Mouse (Mus musculus): ENCODE results near the gene Tap2. TPM values are rescaled to one million over a fixed set of nuclear protein-coding genes. Genes with fewer than 3 reads are reported as not detected.
"Not testable (repeated sequence)": the region's sequence is repeated elsewhere in the genome, so short reads cannot be mapped to it uniquely, and the experiment has no call there.

Tap2 gene
- polyA plus RNA-seq, 1 experiment, result 18.8 TPM

DNA sequence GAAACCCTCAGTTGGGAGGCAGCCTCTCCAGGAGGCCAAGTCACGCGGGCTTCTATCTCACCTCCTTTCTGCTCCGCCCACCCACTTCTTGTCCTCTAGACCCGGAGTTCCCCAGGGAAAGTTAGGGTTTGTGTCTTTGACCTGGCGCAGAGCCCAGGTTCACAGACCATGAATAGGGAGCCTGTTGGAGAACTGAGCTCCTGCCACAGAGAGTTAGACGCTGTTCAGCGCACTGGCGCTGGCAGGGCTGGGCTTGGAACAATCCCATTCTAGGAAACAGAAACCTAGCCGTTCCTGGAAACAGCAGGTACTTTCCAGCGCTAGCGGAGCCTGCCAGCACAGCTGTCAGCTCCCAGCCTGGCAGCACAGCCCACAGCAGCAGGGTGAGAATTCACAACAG, 15.3 kb downstream of the Tap2 start:
- Histone ChIP-seq H3K9ac (ENCODE audit: low read depth, poor library complexity, severe bottlenecking) (no peak overlapping the region), H3K36me3 (ENCODE audit: control insufficient read depth, insufficient read depth, low read length, poor library complexity, severe bottlenecking) (no peaks in the 10 kb centered on the region), H3K27ac (ENCODE audit: insufficient read depth, low read length) (no peak overlapping the region), H3K27me3 (ENCODE audit: control insufficient read depth, insufficient read depth, low read length, poor library complexity, severe bottlenecking) (no peaks in the 10 kb centered on the region), H3K4me1 (ENCODE audit: control insufficient read depth, insufficient read depth, low read length) (no peaks in the 10 kb centered on the region), H3K9me3 (replicated peaks; ENCODE audit: control insufficient read depth, insufficient read depth, low read length, poor library complexity, severe bottlenecking) (peaks cover 16% of the 10 kb centered on the region), H3K4me3 (ENCODE audit: low read depth, low read length) (no peak overlapping the region)
- no peak for TF ChIP-seq EP300 (IDR thresholded peaks at IDR 0.05; ENCODE audit: insufficient read depth, low read depth, low read length)
- no peak for TF ChIP-seq POLR2A (IDR thresholded peaks at IDR 0.05; ENCODE audit: insufficient read depth, low read length)
- TF ChIP-seq CTCF (IDR thresholded peaks at IDR 0.05; ENCODE audit: low read depth, low read length), result no peak

DNA sequence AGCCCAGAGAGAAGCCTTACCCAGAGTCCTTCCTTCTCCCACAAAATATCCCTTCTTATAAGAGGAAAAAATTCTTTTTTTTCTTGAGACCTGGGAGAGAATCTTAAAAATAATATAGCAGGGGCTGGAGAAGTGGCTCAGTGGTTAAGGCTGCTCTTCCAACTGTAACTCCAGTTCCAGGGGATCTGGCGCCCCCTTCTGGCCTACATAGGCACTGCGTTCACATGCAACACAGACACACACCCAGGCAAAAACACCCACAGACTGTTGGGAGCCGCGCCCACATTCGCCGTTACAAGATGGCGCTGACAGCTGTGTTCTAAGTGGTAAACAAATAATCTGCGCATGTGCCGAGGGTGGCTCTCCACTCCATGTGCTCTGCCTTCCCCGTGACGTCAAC, 15.8 kb downstream of the Tap2 start:
- not testable (repeated sequence) for H3K27ac ChIP-seq (ENCODE audit: insufficient read depth, low read length); H3K9ac ChIP-seq (ENCODE audit: low read depth, poor library complexity, severe bottlenecking); H3K4me3 ChIP-seq (ENCODE audit: low read depth, low read length); H3K27me3 ChIP-seq (ENCODE audit: control insufficient read depth, insufficient read depth, low read length, poor library complexity, severe bottlenecking); H3K4me1 ChIP-seq (ENCODE audit: control insufficient read depth, insufficient read depth, low read length); H3K36me3 ChIP-seq (ENCODE audit: control insufficient read depth, insufficient read depth, low read length, poor library complexity, severe bottlenecking)
- peaks cover 19% of the 10 kb centered on the region for H3K9me3 ChIP-seq (replicated peaks; ENCODE audit: control insufficient read depth, insufficient read depth, low read length, poor library complexity, severe bottlenecking)

DNA sequence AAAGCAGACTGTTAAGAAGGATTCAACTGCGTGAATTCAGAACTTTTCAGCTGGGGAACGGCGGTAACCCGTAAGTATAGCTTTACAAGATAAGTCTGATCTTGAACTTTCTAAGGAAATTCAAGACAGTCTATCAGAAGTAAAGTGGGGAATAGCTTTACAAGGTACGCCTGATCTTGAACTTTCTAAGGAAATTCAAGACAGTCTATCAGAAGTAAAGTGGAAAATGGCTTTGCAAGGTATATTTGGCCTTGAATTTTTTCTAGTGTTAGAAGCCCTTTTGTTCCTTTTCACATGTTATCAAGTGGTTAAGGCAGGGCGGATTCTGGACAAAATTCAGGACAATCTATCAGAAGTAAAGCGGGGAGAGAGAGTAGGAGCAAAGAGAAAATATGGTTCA, 16.5 kb downstream of the Tap2 start:
- not testable (repeated sequence) for H3K4me1 ChIP-seq (ENCODE audit: control insufficient read depth, insufficient read depth, low read length); H3K4me3 ChIP-seq (ENCODE audit: low read depth, low read length); H3K36me3 ChIP-seq (ENCODE audit: control insufficient read depth, insufficient read depth, low read length, poor library complexity, severe bottlenecking); H3K27ac ChIP-seq (ENCODE audit: insufficient read depth, low read length); H3K9ac ChIP-seq (ENCODE audit: low read depth, poor library complexity, severe bottlenecking); H3K27me3 ChIP-seq (ENCODE audit: control insufficient read depth, insufficient read depth, low read length, poor library complexity, severe bottlenecking)
- peaks cover 25% of the 10 kb centered on the region for H3K9me3 ChIP-seq (replicated peaks; ENCODE audit: control insufficient read depth, insufficient read depth, low read length, poor library complexity, severe bottlenecking)

DNA sequence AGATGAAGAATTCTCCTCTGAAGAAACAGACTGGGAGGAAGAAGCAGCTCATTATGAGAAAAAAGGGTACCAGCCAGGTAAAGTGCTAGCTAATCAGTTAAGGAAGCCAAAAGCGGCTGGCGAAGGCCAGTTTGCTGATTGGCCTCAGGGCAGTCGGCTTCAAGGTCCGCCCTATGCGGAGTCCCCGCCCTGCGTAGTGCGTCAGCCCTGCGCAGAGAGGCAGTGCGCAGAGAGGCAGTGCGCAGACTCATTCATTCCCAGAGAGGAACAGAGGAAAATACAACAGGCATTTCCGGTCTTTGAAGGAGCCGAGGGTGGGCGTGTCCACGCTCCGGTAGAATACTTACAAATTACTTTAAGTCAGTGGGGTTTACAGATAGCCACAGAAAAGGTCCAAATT, 17.1 kb downstream of the Tap2 start:
- not testable (repeated sequence) for H3K27ac ChIP-seq (ENCODE audit: insufficient read depth, low read length); H3K4me3 ChIP-seq (ENCODE audit: low read depth, low read length); H3K27me3 ChIP-seq (ENCODE audit: control insufficient read depth, insufficient read depth, low read length, poor library complexity, severe bottlenecking); H3K36me3 ChIP-seq (ENCODE audit: control insufficient read depth, insufficient read depth, low read length, poor library complexity, severe bottlenecking); H3K9ac ChIP-seq (ENCODE audit: low read depth, poor library complexity, severe bottlenecking); H3K4me1 ChIP-seq (ENCODE audit: control insufficient read depth, insufficient read depth, low read length)
- peaks cover 31% of the 10 kb centered on the region for H3K9me3 ChIP-seq (replicated peaks; ENCODE audit: control insufficient read depth, insufficient read depth, low read length, poor library complexity, severe bottlenecking)

DNA sequence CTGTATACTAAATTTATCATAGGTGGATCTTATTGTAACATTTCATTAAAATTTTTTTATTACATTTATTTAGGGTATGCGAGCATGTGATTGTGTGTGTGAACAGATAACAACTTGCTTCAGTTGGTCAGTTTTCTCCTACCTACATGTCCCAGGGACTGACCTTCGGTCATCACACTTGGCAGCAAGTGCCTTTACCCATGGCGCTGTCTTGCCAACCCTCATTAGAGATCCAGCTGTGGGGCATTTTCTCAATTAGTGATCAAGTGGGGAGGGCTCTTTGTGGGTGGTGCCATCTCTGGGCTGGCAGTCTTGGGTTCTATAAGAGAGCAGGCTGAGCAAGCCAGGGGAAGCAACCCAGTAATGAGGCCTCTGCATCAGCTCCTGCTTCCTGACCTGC, 21.5 kb downstream of the Tap2 start:
- Histone ChIP-seq H3K4me1 (ENCODE audit: control insufficient read depth, insufficient read depth, low read length) (no peaks in the 10 kb centered on the region), H3K27ac (ENCODE audit: insufficient read depth, low read length) (no peak overlapping the region), H3K27me3 (ENCODE audit: control insufficient read depth, insufficient read depth, low read length, poor library complexity, severe bottlenecking) (no peaks in the 10 kb centered on the region), H3K9ac (ENCODE audit: low read depth, poor library complexity, severe bottlenecking) (no peak overlapping the region), H3K9me3 (replicated peaks; ENCODE audit: control insufficient read depth, insufficient read depth, low read length, poor library complexity, severe bottlenecking) (peaks cover 22% of the 10 kb centered on the region), H3K36me3 (ENCODE audit: control insufficient read depth, insufficient read depth, low read length, poor library complexity, severe bottlenecking) (no peaks in the 10 kb centered on the region), H3K4me3 (ENCODE audit: low read depth, low read length) (no peak overlapping the region)
- TF ChIP-seq CTCF (IDR thresholded peaks at IDR 0.05; ENCODE audit: low read depth, low read length) (no peak), EP300 (IDR thresholded peaks at IDR 0.05; ENCODE audit: insufficient read depth, low read depth, low read length) (no peak), POLR2A (IDR thresholded peaks at IDR 0.05; ENCODE audit: insufficient read depth, low read length) (no peak)

- H3K4me1 ChIP-seq (ENCODE audit: control insufficient read depth, insufficient read depth, low read length), result no peaks in the 10 kb centered on the region
These were observed 22.1 kb downstream of the Tap2 start for GRCm38 (mm10) chr17:34225426-34225825.

GRCm38 (mm10) chr17:34225911-34226310, 22.6 kb downstream of the Tap2 start:
- not testable (repeated sequence) for H3K4me1 ChIP-seq (ENCODE audit: control insufficient read depth, insufficient read depth, low read length); H3K27me3 ChIP-seq (ENCODE audit: control insufficient read depth, insufficient read depth, low read length, poor library complexity, severe bottlenecking); H3K36me3 ChIP-seq (ENCODE audit: control insufficient read depth, insufficient read depth, low read length, poor library complexity, severe bottlenecking); H3K27ac ChIP-seq (ENCODE audit: insufficient read depth, low read length); H3K4me3 ChIP-seq (ENCODE audit: low read depth, low read length); H3K9ac ChIP-seq (ENCODE audit: low read depth, poor library complexity, severe bottlenecking)
- H3K9me3 ChIP-seq (replicated peaks; ENCODE audit: control insufficient read depth, insufficient read depth, low read length, poor library complexity, severe bottlenecking), result peaks cover 24% of the 10 kb centered on the region

More at GRCm38 (mm10) chr17:34225426-34225825, 22.1 kb downstream of the Tap2 start:
- no peaks in the 10 kb centered on the region for H3K36me3 ChIP-seq (ENCODE audit: control insufficient read depth, insufficient read depth, low read length, poor library complexity, severe bottlenecking)
- no peak overlapping the region for H3K27ac ChIP-seq (ENCODE audit: insufficient read depth, low read length)
- H3K27me3 ChIP-seq (ENCODE audit: control insufficient read depth, insufficient read depth, low read length, poor library complexity, severe bottlenecking), result no peaks in the 10 kb centered on the region
- H3K4me3 ChIP-seq (ENCODE audit: low read depth, low read length), result no peak overlapping the region
- H3K9ac ChIP-seq (ENCODE audit: low read depth, poor library complexity, severe bottlenecking), result no peak overlapping the region
- TF ChIP-seq POLR2A (IDR thresholded peaks at IDR 0.05; ENCODE audit: insufficient read depth, low read length) (no peak), CTCF (IDR thresholded peaks at IDR 0.05; ENCODE audit: low read depth, low read length) (no peak), EP300 (IDR thresholded peaks at IDR 0.05; ENCODE audit: insufficient read depth, low read depth, low read length) (no peak)
- H3K9me3 ChIP-seq (replicated peaks; ENCODE audit: control insufficient read depth, insufficient read depth, low read length, poor library complexity, severe bottlenecking), result peaks cover 24% of the 10 kb centered on the region

DNA sequence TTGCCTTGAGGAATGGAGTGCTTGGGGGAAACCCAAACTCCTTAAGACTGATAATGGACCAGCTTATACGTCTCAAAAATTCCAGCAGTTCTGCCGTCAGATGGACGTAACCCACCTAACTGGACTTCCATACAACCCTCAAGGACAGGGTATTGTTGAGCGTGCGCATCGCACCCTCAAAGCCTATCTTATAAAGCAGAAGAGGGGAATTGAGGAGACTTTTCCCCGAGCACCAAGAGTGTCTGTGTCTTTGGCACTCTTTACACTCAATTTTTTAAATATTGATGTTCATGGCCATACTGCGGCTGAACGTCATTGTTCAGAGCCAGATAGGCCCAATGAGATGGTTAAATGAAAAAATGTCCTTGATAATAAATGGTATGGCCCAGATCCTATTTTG, 27.6 kb downstream of the Tap2 start:
- H3K4me3 ChIP-seq (ENCODE audit: low read depth, low read length); H3K27me3 ChIP-seq (ENCODE audit: control insufficient read depth, insufficient read depth, low read length, poor library complexity, severe bottlenecking); H3K4me1 ChIP-seq (ENCODE audit: control insufficient read depth, insufficient read depth, low read length); H3K27ac ChIP-seq (ENCODE audit: insufficient read depth, low read length); H3K9ac ChIP-seq (ENCODE audit: low read depth, poor library complexity, severe bottlenecking); H3K36me3 ChIP-seq (ENCODE audit: control insufficient read depth, insufficient read depth, low read length, poor library complexity, severe bottlenecking): not testable (repeated sequence)
- H3K9me3 ChIP-seq (replicated peaks; ENCODE audit: control insufficient read depth, insufficient read depth, low read length, poor library complexity, severe bottlenecking), result peaks cover 23% of the 10 kb centered on the region

GRCm38 (mm10) chr17:34232021-34232420, 28.7 kb downstream of the Tap2 start:
- H3K9ac ChIP-seq (ENCODE audit: low read depth, poor library complexity, severe bottlenecking); H3K4me3 ChIP-seq (ENCODE audit: low read depth, low read length); H3K27me3 ChIP-seq (ENCODE audit: control insufficient read depth, insufficient read depth, low read length, poor library complexity, severe bottlenecking); H3K36me3 ChIP-seq (ENCODE audit: control insufficient read depth, insufficient read depth, low read length, poor library complexity, severe bottlenecking); H3K4me1 ChIP-seq (ENCODE audit: control insufficient read depth, insufficient read depth, low read length); H3K27ac ChIP-seq (ENCODE audit: insufficient read depth, low read length): not testable (repeated sequence)
- H3K9me3 ChIP-seq (replicated peaks; ENCODE audit: control insufficient read depth, insufficient read depth, low read length, poor library complexity, severe bottlenecking), result peaks cover 23% of the 10 kb centered on the region

All from ES-Bruce4 (cell line).